Mouse (Mus musculus) CD4-positive, CD25-positive, alpha-beta regulatory T cell, adult 4 months (primary cell): ENCODE measurements around the gene Hmcn2. TPM values are rescaled to one million over a fixed set of nuclear protein-coding genes. Genes with fewer than 3 reads are reported as not detected.

ENCODE experiments used
- ATAC-seq: one replicate; pipeline ENCODE4 v1.8.0; 2017
- polyA plus RNA-seq, 2 experiments: library from polyadenylated mRNA; unstranded; fragments of 100-300 nt; shearing (Covaris generic); gene quantifications; one replicate each; pipeline ENCODE4 v1.2.1; 2017

Hmcn2 gene
- polyA plus RNA-seq, 2 experiments from 2014 or later: 0.36 to 0.48 TPM

- no peak for ATAC-seq
Observed at GRCm38 (mm10) chr2:31418571-31418970, 104.4 kb downstream of the Hmcn2 start.

- ATAC-seq: no peak
Observed at GRCm38 (mm10) chr2:31420914-31421313, 106.7 kb downstream of the Hmcn2 start.

GRCm38 (mm10) chr2:31422576-31422975, 108.4 kb downstream of the Hmcn2 start:
- no peak for ATAC-seq

- ATAC-seq: no peak
Observed at GRCm38 (mm10) chr2:31431477-31431876, 117.3 kb downstream of the Hmcn2 start.

GRCm38 (mm10) chr2:31434746-31435145, 120.5 kb downstream of the Hmcn2 start:
- no peak for ATAC-seq

- ATAC-seq: peak; percentile 71
Observed at GRCm38 (mm10) chr2:31435567-31435966, 121.4 kb downstream of the Hmcn2 start.

- ATAC-seq: no peak
Observed at GRCm38 (mm10) chr2:31437480-31438245, 123.4 kb downstream of the Hmcn2 start.

GRCm38 (mm10) chr2:31439576-31439975, 125.4 kb downstream of the Hmcn2 start:
- no peak for ATAC-seq

GRCm38 (mm10) chr2:31442480-31443160, 128.4 kb downstream of the Hmcn2 start:
- ATAC-seq: no peak

GRCm38 (mm10) chr2:31446036-31446435, 131.8 kb downstream of the Hmcn2 start:
- no peak for ATAC-seq

- no peak for ATAC-seq
Observed at GRCm38 (mm10) chr2:31446456-31446855, 132.2 kb downstream of the Hmcn2 start.

- peak; percentile 51 for ATAC-seq
Observed at GRCm38 (mm10) chr2:31447536-31447935, 133.3 kb downstream of the Hmcn2 start.

- ATAC-seq: no peak
Observed at GRCm38 (mm10) chr2:31448756-31449440, 134.7 kb downstream of the Hmcn2 start.

GRCm38 (mm10) chr2:31449441-31449815, 135.2 kb downstream of the Hmcn2 start:
- no peak for ATAC-seq

- no peak for ATAC-seq
Observed at GRCm38 (mm10) chr2:31449902-31450301, 135.7 kb downstream of the Hmcn2 start.

GRCm38 (mm10) chr2:31450661-31451060, 136.4 kb downstream of the Hmcn2 start:
- no peak for ATAC-seq

- peak; percentile 67 for ATAC-seq
Observed at GRCm38 (mm10) chr2:31451530-31451929, 137.3 kb downstream of the Hmcn2 start.

GRCm38 (mm10) chr2:31453011-31453410, 138.8 kb downstream of the Hmcn2 start:
- no peak for ATAC-seq

GRCm38 (mm10) chr2:31453559-31454177, 139.5 kb downstream of the Hmcn2 start:
- no peak for ATAC-seq

GRCm38 (mm10) chr2:31454280-31454679, 140.1 kb downstream of the Hmcn2 start:
- no peak for ATAC-seq

GRCm38 (mm10) chr2:31455418-31455817, 141.2 kb downstream of the Hmcn2 start:
- peak; percentile 52 for ATAC-seq

- ATAC-seq: no peak
Observed at GRCm38 (mm10) chr2:31458460-31458859, 144.2 kb downstream of the Hmcn2 start.
